Mouse (Mus musculus): Measurements from ENCODE around the gene Gga3. TPM values are rescaled to one million over a fixed set of nuclear protein-coding genes. Genes with fewer than 3 reads are reported as not detected.

The Gga3 gene
- polyA plus RNA-seq, 1 experiment from 2014 or later = 13.6 TPM

DNA sequence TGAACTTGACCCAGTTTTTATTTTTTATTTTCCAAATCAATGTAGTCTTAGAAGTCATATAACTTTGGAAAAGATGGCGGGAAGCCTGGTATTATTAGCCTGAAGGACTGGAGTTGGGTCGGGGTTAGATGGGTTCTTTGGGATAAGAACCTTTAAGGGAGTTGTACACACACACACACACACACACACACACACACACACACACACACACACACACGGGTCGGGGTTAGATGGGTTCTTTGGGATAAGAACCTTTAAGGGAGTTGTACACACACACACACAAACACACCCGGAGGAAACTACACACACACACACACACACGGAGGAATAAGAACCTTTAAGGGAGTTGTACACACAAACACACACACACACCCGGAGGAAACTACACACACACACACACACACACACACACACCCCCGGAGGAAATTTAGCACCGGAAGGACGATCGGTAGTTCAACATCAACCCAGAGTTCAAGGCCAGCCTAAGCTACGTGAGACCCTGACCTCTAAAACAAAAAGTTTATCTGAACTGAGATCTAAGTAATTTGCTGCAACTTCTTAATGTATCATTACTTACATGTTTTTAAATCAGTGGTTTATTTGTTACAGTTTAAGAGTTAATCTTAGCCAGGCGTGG is 24.7 kb upstream of the Gga3 start:
- DNase-seq (ENCODE audit: low spot score) = no peak
- peak overlapping the region; percentile 45 for H3K9ac ChIP-seq (replicated peaks; ENCODE audit: low read length)
- peak overlapping the region; percentile 0; the same call in 1 of the 2 replicates for H3K4me2 ChIP-seq (ENCODE audit: low read depth, low read length)
- H3K4me1 ChIP-seq (ENCODE audit: control insufficient read depth, insufficient read depth, low read length) = no peaks in the 10 kb centered on the region
- H3K27ac ChIP-seq (replicated peaks; ENCODE audit: low read depth, low read length) = no peak overlapping the region
- no peaks in the 10 kb centered on the region for H3K27me3 ChIP-seq (ENCODE audit: control insufficient read depth, insufficient read depth, low read length)
- WGBS = 54% methylated on average over 13 of the region's 13 CpGs
- H3K4me3 ChIP-seq (ENCODE audit: low read depth, low read length) = peak overlapping the region; percentile 47; the same call in 1 of the 2 replicates
- no peaks in the 10 kb centered on the region for H3K9me3 ChIP-seq (replicated peaks; ENCODE audit: control insufficient read depth, low read length)
- no peaks in the 10 kb centered on the region for H3K36me3 ChIP-seq (replicated peaks; ENCODE audit: control insufficient read depth, insufficient read depth, low read depth, low read length)
- peak; percentile 39 for ATAC-seq (replicated peaks; ENCODE audit: insufficient number of reproducible peaks, low FRiP score, low TSS enrichment, low read depth)

DNA sequence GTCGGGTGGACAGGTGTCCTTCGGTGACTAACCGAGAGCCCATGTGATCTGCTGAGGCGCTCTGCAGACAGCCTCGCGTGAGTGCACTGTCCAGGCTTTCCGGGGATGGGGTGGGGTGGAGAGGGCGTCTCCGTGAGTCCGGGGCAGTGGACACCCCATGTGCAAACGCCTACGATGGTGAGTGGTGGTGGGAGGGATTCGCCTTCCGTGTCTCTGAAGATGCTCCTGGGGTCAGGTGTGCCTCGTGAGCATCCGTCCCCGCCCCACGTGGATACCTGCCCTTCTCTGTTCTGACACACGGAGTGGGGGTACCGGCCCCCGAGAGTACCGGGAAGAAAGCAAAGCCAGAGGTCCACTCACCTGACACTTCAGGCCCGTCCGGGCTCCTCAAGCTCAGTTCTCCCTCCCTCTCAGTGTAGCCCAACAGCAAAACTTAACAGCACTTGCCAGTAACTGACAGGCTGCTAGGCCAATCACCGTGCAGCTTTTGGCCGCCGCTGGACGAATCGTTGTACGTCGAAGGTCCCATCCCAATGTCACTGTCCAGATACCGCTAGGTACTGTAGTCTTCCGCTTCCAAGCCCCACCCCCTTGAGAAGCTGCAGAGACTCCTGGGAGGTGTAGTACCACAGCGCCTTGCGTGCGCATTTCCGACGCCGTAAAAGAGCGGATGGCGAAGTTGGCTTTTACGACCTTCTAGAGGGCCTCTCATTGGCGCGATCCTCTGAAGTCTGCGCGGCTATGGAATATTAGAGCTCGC is 24.0 kb upstream of the Gga3 start, which contains the start of gene Slc25a19:
Gene Slc25a19 (minus strand): TSS at position 591 of the 760 bp plus-strand sequence.
- under 1% methylated on average over 47 of the region's 47 CpGs for WGBS
- H3K9ac ChIP-seq (replicated peaks; ENCODE audit: low read length) = peak within 1 kb of the TSS; percentile 61
- no peaks in the 10 kb centered on the region for H3K9me3 ChIP-seq (replicated peaks; ENCODE audit: control insufficient read depth, low read length)
- H3K27me3 ChIP-seq (ENCODE audit: control insufficient read depth, insufficient read depth, low read length) = no peaks in the 10 kb centered on the region
- no peaks in the 10 kb centered on the region for H3K36me3 ChIP-seq (replicated peaks; ENCODE audit: control insufficient read depth, insufficient read depth, low read depth, low read length)
- no peak within 1 kb of the TSS for H3K27ac ChIP-seq (replicated peaks; ENCODE audit: low read depth, low read length)
- H3K4me2 ChIP-seq (ENCODE audit: low read depth, low read length) = peak within 1 kb of the TSS; percentile 77
- no peaks in the 10 kb centered on the region for H3K4me1 ChIP-seq (ENCODE audit: control insufficient read depth, insufficient read depth, low read length)
- H3K4me3 ChIP-seq (ENCODE audit: low read depth, low read length) = peak within 1 kb of the TSS; percentile 47
- ATAC-seq (replicated peaks; ENCODE audit: insufficient number of reproducible peaks, low FRiP score, low TSS enrichment, low read depth) = peak; percentile 99
- peak; percentile 99 for DNase-seq (ENCODE audit: low spot score)

DNA sequence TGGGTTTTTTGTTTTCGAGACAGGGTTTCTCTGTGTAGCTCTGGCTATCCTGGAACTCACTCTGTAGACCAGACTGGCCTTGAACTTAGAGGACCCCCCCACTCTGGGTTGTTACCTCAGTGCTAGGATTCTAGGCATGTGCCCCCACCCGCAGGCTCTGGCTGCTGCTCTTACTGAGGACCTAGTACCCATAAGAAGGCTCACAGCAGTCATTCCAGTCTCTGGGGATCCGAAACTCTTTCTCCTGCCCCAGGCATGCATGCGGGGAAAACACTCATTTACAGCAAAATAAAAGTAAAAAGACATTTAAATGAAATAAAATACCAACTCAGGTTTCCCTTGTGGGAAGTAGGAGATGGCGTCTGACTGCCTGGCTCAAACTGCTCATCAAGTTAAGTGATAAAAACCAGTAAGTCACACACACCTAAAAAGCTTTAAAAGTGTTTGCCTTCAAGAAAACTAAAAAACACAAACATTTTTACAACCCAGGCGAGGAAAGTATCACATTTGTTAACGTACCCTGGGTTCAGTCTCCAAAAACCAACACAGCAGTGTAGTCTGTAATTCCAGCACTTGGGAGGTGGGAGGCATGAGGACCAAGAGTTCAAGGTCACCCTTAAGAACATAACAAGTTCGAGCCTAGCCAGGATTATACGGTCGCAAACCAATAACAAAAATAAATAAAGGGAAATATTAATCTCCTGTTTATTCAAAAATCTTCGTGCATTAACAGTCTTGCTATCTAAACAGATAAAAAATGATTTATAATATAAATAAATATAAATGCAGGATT is 23.2 kb upstream of the Gga3 start:
- H3K27ac ChIP-seq (replicated peaks; ENCODE audit: low read depth, low read length) = no peak overlapping the region
- 51% methylated on average over 11 of the region's 11 CpGs for WGBS

DNA sequence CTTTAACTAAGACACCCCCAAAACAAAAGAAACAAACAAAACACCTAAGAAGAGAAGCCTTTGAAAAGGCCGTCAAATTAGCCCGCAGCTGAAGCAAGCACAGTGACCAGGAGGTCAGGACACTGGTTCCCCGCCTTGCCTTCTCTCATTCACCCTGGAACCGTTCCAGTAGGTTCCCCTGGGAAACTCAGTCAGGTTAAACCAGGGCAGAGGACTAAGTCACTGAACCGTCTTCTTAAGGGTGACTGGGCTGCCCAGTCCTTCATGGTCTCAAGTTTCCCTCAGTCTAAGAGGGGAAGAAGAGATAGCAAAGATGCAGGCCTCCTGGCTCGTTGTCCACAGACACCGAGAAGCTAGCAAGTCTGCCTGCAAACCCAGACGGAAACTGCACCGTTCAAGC is 22.0 kb upstream of the Gga3 start:
- no peak overlapping the region for H3K4me2 ChIP-seq (ENCODE audit: low read depth, low read length)
- 83% methylated on average over 9 of the region's 9 CpGs for WGBS
- no peaks in the 10 kb centered on the region for H3K4me1 ChIP-seq (ENCODE audit: control insufficient read depth, insufficient read depth, low read length)
- H3K4me3 ChIP-seq (ENCODE audit: low read depth, low read length) = no peak overlapping the region
- no peak for DNase-seq (ENCODE audit: low spot score)
- no peak overlapping the region for H3K9ac ChIP-seq (replicated peaks; ENCODE audit: low read length)
- ATAC-seq (replicated peaks; ENCODE audit: insufficient number of reproducible peaks, low FRiP score, low TSS enrichment, low read depth) = no peak
- H3K27me3 ChIP-seq (ENCODE audit: control insufficient read depth, insufficient read depth, low read length) = no peaks in the 10 kb centered on the region
- no peak overlapping the region for H3K27ac ChIP-seq (replicated peaks; ENCODE audit: low read depth, low read length)
- no peaks in the 10 kb centered on the region for H3K9me3 ChIP-seq (replicated peaks; ENCODE audit: control insufficient read depth, low read length)
- no peaks in the 10 kb centered on the region for H3K36me3 ChIP-seq (replicated peaks; ENCODE audit: control insufficient read depth, insufficient read depth, low read depth, low read length)

More for the DNA sequence above, 23.2 kb upstream of the Gga3 start:
- Histone ChIP-seq H3K27me3 (ENCODE audit: control insufficient read depth, insufficient read depth, low read length) (no peaks in the 10 kb centered on the region), H3K9ac (replicated peaks; ENCODE audit: low read length) (no peak overlapping the region; the same call in 1 of the 2 replicates), H3K36me3 (replicated peaks; ENCODE audit: control insufficient read depth, insufficient read depth, low read depth, low read length) (no peaks in the 10 kb centered on the region), H3K4me1 (ENCODE audit: control insufficient read depth, insufficient read depth, low read length) (no peaks in the 10 kb centered on the region), H3K4me3 (ENCODE audit: low read depth, low read length) (peak overlapping the region; percentile 47), H3K4me2 (ENCODE audit: low read depth, low read length) (peak overlapping the region; percentile 77), H3K9me3 (replicated peaks; ENCODE audit: control insufficient read depth, low read length) (no peaks in the 10 kb centered on the region)
- no peak for DNase-seq (ENCODE audit: low spot score)
- ATAC-seq (replicated peaks; ENCODE audit: insufficient number of reproducible peaks, low FRiP score, low TSS enrichment, low read depth) = no peak

DNA sequence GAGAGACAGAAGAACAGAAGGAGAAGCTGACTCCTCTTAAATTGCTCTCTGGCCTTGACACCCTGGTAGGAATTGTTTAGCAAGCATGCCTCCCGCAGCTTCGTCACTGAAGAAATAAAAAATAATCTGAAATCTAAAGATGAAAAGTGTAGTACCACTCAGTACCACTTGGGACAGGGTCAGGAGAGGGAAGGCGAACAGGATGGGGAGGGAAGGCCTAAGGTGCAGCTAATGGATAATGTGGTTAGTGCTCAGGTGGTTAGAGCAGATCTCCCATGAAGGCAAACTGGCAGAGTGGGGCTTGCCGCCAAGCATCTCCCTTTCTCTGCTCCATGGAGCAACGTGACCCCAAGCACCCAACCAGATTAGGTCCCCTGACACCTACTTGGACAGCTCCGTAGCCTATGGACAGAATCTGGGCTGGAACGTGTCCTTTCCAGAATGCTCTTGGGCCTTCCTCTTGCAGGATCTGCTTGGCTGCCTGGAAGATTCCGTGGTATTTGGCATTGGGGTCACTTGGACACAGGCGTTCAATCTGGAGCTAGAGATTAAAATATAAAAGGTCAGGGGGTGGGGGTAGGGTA is 19.7 kb upstream of the Gga3 start:
- no peak overlapping the region for H3K4me3 ChIP-seq (ENCODE audit: low read depth, low read length)
- H3K9ac ChIP-seq (replicated peaks; ENCODE audit: low read length) = no peak overlapping the region
- no peaks in the 10 kb centered on the region for H3K36me3 ChIP-seq (replicated peaks; ENCODE audit: control insufficient read depth, insufficient read depth, low read depth, low read length)
- 73% methylated on average over 9 of the region's 9 CpGs for WGBS
- no peak for ATAC-seq (replicated peaks; ENCODE audit: insufficient number of reproducible peaks, low FRiP score, low TSS enrichment, low read depth)
- H3K4me1 ChIP-seq (ENCODE audit: control insufficient read depth, insufficient read depth, low read length) = no peaks in the 10 kb centered on the region
- no peak for DNase-seq (ENCODE audit: low spot score)
- no peaks in the 10 kb centered on the region for H3K9me3 ChIP-seq (replicated peaks; ENCODE audit: control insufficient read depth, low read length)
- H3K4me2 ChIP-seq (ENCODE audit: low read depth, low read length) = no peak overlapping the region
- H3K27ac ChIP-seq (replicated peaks; ENCODE audit: low read depth, low read length) = no peak overlapping the region
- no peaks in the 10 kb centered on the region for H3K27me3 ChIP-seq (ENCODE audit: control insufficient read depth, insufficient read depth, low read length)

DNA sequence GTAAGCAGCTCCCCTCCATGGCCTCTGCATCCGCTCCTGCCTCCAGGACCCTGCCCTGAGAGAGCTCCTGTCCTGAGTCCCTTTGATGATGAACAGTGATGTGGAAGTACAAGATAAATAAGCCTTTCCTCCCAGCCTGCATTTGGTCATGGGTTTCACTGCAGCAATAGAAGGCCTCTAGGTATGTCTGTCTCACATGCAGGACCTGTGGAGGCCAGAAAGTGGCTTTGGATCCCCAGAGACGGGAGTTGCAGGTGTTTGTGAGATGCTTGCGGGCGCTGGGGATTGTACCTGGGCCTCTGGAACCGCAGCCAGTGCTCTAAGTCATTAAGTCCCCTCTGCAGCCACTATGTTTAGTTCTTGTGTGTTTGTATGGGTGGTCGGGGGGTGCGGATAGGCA is 16.1 kb upstream of the Gga3 start:
- Histone ChIP-seq H3K4me1 (ENCODE audit: control insufficient read depth, insufficient read depth, low read length) (no peaks in the 10 kb centered on the region), H3K27ac (replicated peaks; ENCODE audit: low read depth, low read length) (no peak overlapping the region), H3K27me3 (ENCODE audit: control insufficient read depth, insufficient read depth, low read length) (no peaks in the 10 kb centered on the region), H3K4me3 (ENCODE audit: low read depth, low read length) (no peak overlapping the region), H3K4me2 (ENCODE audit: low read depth, low read length) (no peak overlapping the region), H3K9me3 (replicated peaks; ENCODE audit: control insufficient read depth, low read length) (no peaks in the 10 kb centered on the region), H3K36me3 (replicated peaks; ENCODE audit: control insufficient read depth, insufficient read depth, low read depth, low read length) (no peaks in the 10 kb centered on the region), H3K9ac (replicated peaks; ENCODE audit: low read length) (no peak overlapping the region)
- 92% methylated on average over 7 of the region's 7 CpGs for whole genome bisulfite sequencing
- ATAC-seq (replicated peaks; ENCODE audit: insufficient number of reproducible peaks, low FRiP score, low TSS enrichment, low read depth) = no peak
- no peak for DNase-seq (ENCODE audit: low spot score)

DNA sequence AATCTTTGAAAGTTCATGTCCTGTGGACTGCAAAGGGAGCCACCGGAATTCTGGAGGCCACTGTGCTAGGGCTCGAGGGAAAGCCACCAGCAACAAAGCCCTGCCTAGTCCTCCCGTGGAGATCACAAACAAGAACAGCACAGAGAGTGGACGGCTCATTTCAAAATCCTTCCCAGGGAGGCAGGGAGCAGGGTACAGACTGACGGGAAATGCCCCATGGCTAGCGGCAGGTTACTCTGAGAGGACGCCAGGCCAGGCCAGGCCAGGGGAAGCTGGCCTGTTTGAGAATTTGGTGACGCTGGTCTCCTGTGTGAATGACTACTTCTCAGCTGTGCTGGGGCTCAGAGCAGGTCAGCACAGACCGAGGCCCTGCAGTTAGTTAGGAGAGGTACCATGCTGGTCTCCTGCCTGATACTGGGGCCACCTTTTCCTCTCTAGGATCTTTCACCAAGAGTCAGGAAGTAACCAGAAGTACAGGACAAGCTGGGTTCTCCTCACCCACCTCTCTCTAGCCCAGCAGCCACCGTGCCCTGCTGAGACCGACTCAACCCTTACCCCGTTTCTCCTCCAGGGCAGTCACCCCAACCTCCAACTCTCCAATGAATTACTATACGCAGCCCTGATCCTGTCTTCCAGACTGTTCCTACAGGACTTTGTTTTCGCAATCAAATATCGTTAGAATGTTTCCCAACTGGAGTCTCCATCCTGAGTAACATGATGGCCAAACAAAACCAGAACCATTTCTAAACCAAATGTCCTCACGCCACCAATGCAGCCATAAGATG is 15.1 kb upstream of the Gga3 start:
- Histone ChIP-seq H3K9me3 (replicated peaks; ENCODE audit: control insufficient read depth, low read length) (no peaks in the 10 kb centered on the region), H3K9ac (replicated peaks; ENCODE audit: low read length) (no peak overlapping the region), H3K4me1 (ENCODE audit: control insufficient read depth, insufficient read depth, low read length) (no peaks in the 10 kb centered on the region), H3K27me3 (ENCODE audit: control insufficient read depth, insufficient read depth, low read length) (no peaks in the 10 kb centered on the region), H3K36me3 (replicated peaks; ENCODE audit: control insufficient read depth, insufficient read depth, low read depth, low read length) (no peaks in the 10 kb centered on the region), H3K4me3 (ENCODE audit: low read depth, low read length) (no peak overlapping the region), H3K4me2 (ENCODE audit: low read depth, low read length) (no peak overlapping the region), H3K27ac (replicated peaks; ENCODE audit: low read depth, low read length) (no peak overlapping the region)
- ATAC-seq (replicated peaks; ENCODE audit: insufficient number of reproducible peaks, low FRiP score, low TSS enrichment, low read depth) (no peak), DNase-seq (ENCODE audit: low spot score) (no peak)
- 87% methylated on average over 16 of the region's 16 CpGs for WGBS

Data from embryonic facial prominence, embryonic 11.5 days (tissue).